Mouse (Mus musculus): ENCODE data around the gene Prmt7.
"Not testable (repeated sequence)": the region's sequence is repeated elsewhere in the genome, so short reads cannot be mapped to it uniquely, and the experiment has no call there.

The Prmt7 gene

GRCm38 (mm10) chr8:106210821-106211345, at the start of gene Prmt7, which contains the start of gene Slc7a6os:
TSS of gene Prmt7 (plus strand) at chr8:106210936.
TSS of gene Slc7a6os (minus strand) at chr8:106210935.
- DNase-seq (ENCODE audit: extremely low spot score, low spot score), result peak; percentile 94

- no peak for DNase-seq (ENCODE audit: extremely low spot score, low spot score)
These were observed 47.5 kb upstream of the Prmt7 start for GRCm38 (mm10) chr8:106163251-106163650.

GRCm38 (mm10) chr8:106165460-106165859, 45.3 kb upstream of the Prmt7 start:
- peak; percentile 74 for DNase-seq (ENCODE audit: extremely low spot score, low spot score)

GRCm38 (mm10) chr8:106168356-106169016, 42.2 kb upstream of the Prmt7 start, which contains the start of gene Slc7a6:
TSS of gene Slc7a6 (plus strand) at chr8:106168857.
- peak; percentile 86 for DNase-seq (ENCODE audit: extremely low spot score, low spot score)

GRCm38 (mm10) chr8:106169017-106169933, 41.5 kb upstream of the Prmt7 start:
- peak; percentile 70 for DNase-seq (ENCODE audit: extremely low spot score, low spot score)

- no peak for DNase-seq (ENCODE audit: extremely low spot score, low spot score)
These were observed 40.7 kb upstream of the Prmt7 start for GRCm38 (mm10) chr8:106169934-106170480.

GRCm38 (mm10) chr8:106173566-106173965, 37.2 kb upstream of the Prmt7 start:
- DNase-seq (ENCODE audit: extremely low spot score, low spot score), result no peak

- no peak for DNase-seq (ENCODE audit: extremely low spot score, low spot score)
These were observed 33.8 kb upstream of the Prmt7 start for GRCm38 (mm10) chr8:106176891-106177290.

GRCm38 (mm10) chr8:106177594-106177993, 33.1 kb upstream of the Prmt7 start:
- DNase-seq (ENCODE audit: extremely low spot score, low spot score), result no peak

- no peak for DNase-seq (ENCODE audit: extremely low spot score, low spot score)
These were observed 32.3 kb upstream of the Prmt7 start for GRCm38 (mm10) chr8:106178428-106178827.

- DNase-seq (ENCODE audit: extremely low spot score, low spot score), result no peak
These were observed 25.0 kb upstream of the Prmt7 start for GRCm38 (mm10) chr8:106185628-106186270.

- DNase-seq (ENCODE audit: extremely low spot score, low spot score), result no peak
These were observed 24.3 kb upstream of the Prmt7 start for GRCm38 (mm10) chr8:106186394-106186793.

GRCm38 (mm10) chr8:106189162-106189561, 21.6 kb upstream of the Prmt7 start:
- no peak for DNase-seq (ENCODE audit: extremely low spot score, low spot score)

- DNase-seq (ENCODE audit: extremely low spot score, low spot score), result no peak
These were observed 19.1 kb upstream of the Prmt7 start for GRCm38 (mm10) chr8:106191639-106192038.

- no peak for DNase-seq (ENCODE audit: extremely low spot score, low spot score)
These were observed 17.6 kb upstream of the Prmt7 start for GRCm38 (mm10) chr8:106193162-106193561.

GRCm38 (mm10) chr8:106194062-106194461, 16.7 kb upstream of the Prmt7 start:
- DNase-seq (ENCODE audit: extremely low spot score, low spot score), result no peak

GRCm38 (mm10) chr8:106198741-106199140, 12.0 kb upstream of the Prmt7 start:
- peak; percentile 29 for DNase-seq (ENCODE audit: extremely low spot score, low spot score)

GRCm38 (mm10) chr8:106199596-106199995, 11.1 kb upstream of the Prmt7 start:
- not testable (repeated sequence) for DNase-seq (ENCODE audit: extremely low spot score, low spot score)

- DNase-seq (ENCODE audit: extremely low spot score, low spot score), result no peak
These were observed 553 bp upstream of the Prmt7 start for GRCm38 (mm10) chr8:106210035-106210731.

GRCm38 (mm10) chr8:106211421-106211820, 685 bp downstream of the Prmt7 start:
- no peak for DNase-seq (ENCODE audit: extremely low spot score, low spot score)

GRCm38 (mm10) chr8:106213959-106214358, 3.2 kb downstream of the Prmt7 start:
- no peak for DNase-seq (ENCODE audit: extremely low spot score, low spot score)
